Mouse (Mus musculus) heart, postnatal 36 days (tissue): ENCODE measurements at regions not wholly inside any gene's neighbourhood (a gene's known extent, or its start where the extent isn't known, plus 50 kb on each side); places are given as distances from the start of the nearest gene placed in this dataset.

Experiments used
- DNase-seq, 2 experiments: peaks; one replicate each; pipeline ENCODE4 v3.0.0; 2021 to 2022
- intact Hi-C: fragments of 180-260 bp; cut with DNase I; formaldehyde crosslinking; loops from one replicate; pipeline ENCODE4 v1.15.1; 2025

GRCm38 (mm10) chr2:50662504-50662903, 365.9 kb upstream of the Mmadhc start:
- DNase-seq: no peak
- intact Hi-C loops: no loop called here

GRCm38 (mm10) chr2:50660000-50660399, 363.4 kb upstream of the Mmadhc start:
- no peak for DNase-seq
- intact Hi-C loops: loop anchor here (5.0 kb wide), 1 partner anchor 37 kb away; no protein-coding TSS in a partner anchor

- intact Hi-C loops: loop anchor here (5.0 kb wide), 1 partner anchor 39 kb away; no protein-coding TSS in a partner anchor
These were observed 361.2 kb upstream of the Mmadhc start for GRCm38 (mm10) chr2:50657826-50658225.

GRCm38 (mm10) chr2:50656351-50656750, 359.8 kb upstream of the Mmadhc start:
- intact Hi-C loops: loop anchor here (5.0 kb wide), 1 partner anchor 41 kb away; no protein-coding TSS in a partner anchor
- no peak for DNase-seq

More at GRCm38 (mm10) chr2:50657826-50658225, 361.2 kb upstream of the Mmadhc start:
- DNase-seq: no peak

- intact Hi-C loops: loop anchor here (5.0 kb wide), 1 partner anchor 42 kb away; no protein-coding TSS in a partner anchor
- DNase-seq: peak in 1 of 2 experiments; percentile 25
These were observed 358.3 kb upstream of the Mmadhc start for GRCm38 (mm10) chr2:50654953-50655324.

- DNase-seq: no peak
- intact Hi-C loops: no loop called here
These were observed 357.8 kb upstream of the Mmadhc start for GRCm38 (mm10) chr2:50654221-50654952.

- intact Hi-C loops: no loop called here
These were observed 356.6 kb upstream of the Mmadhc start for GRCm38 (mm10) chr2:50653121-50653615.

GRCm38 (mm10) chr2:50649656-50650055, 353.1 kb upstream of the Mmadhc start:
- DNase-seq: no peak
- intact Hi-C loops: no loop called here

More at GRCm38 (mm10) chr2:50653121-50653615, 356.6 kb upstream of the Mmadhc start:
- DNase-seq: no peak

GRCm38 (mm10) chr2:50643219-50643618, 346.6 kb upstream of the Mmadhc start:
- intact Hi-C loops: no loop called here
- no peak for DNase-seq

GRCm38 (mm10) chr2:50642198-50642597, 345.6 kb upstream of the Mmadhc start:
- intact Hi-C loops: no loop called here
- no peak for DNase-seq

- intact Hi-C loops: no loop called here
- no peak for DNase-seq
These were observed 339.3 kb upstream of the Mmadhc start for GRCm38 (mm10) chr2:50635896-50636295.

GRCm38 (mm10) chr2:50631786-50632185, 335.2 kb upstream of the Mmadhc start:
- intact Hi-C loops: no loop called here
- no peak for DNase-seq

- intact Hi-C loops: no loop called here
- no peak for DNase-seq
These were observed 330.9 kb upstream of the Mmadhc start for GRCm38 (mm10) chr2:50627501-50627900.

- intact Hi-C loops: no loop called here
- DNase-seq: no peak
These were observed 328.7 kb upstream of the Mmadhc start for GRCm38 (mm10) chr2:50625233-50625749.

GRCm38 (mm10) chr2:50609086-50609485, 312.5 kb upstream of the Mmadhc start:
- DNase-seq: peak; percentile 35 to 37

GRCm38 (mm10) chr2:50589195-50589594, 292.6 kb upstream of the Mmadhc start:
- intact Hi-C loops: loop anchor here (5.0 kb wide), 1 partner anchor 33 kb away; no protein-coding TSS in a partner anchor
- no peak for DNase-seq

More at GRCm38 (mm10) chr2:50609086-50609485, 312.5 kb upstream of the Mmadhc start:
- intact Hi-C loops: no loop called here

GRCm38 (mm10) chr2:50588652-50589051, 292.1 kb upstream of the Mmadhc start:
- intact Hi-C loops: loop anchor here (5.0 kb wide), 1 partner anchor 34 kb away; no protein-coding TSS in a partner anchor
- no peak for DNase-seq

GRCm38 (mm10) chr2:50586321-50587050, 289.9 kb upstream of the Mmadhc start:
- intact Hi-C loops: loop anchor here (5.0 kb wide), 1 partner anchor 36 kb away; no protein-coding TSS in a partner anchor
- DNase-seq: no peak

- no peak for DNase-seq
- intact Hi-C loops: no loop called here
These were observed 283.0 kb upstream of the Mmadhc start for GRCm38 (mm10) chr2:50579620-50580019.

- DNase-seq: peak in 1 of 2 experiments; percentile 14
- intact Hi-C loops: no loop called here
These were observed 281.9 kb upstream of the Mmadhc start for GRCm38 (mm10) chr2:50578278-50579043.
